ENCODE assay signal across 11 mouse cellular contexts in the genomic region with DNA sequence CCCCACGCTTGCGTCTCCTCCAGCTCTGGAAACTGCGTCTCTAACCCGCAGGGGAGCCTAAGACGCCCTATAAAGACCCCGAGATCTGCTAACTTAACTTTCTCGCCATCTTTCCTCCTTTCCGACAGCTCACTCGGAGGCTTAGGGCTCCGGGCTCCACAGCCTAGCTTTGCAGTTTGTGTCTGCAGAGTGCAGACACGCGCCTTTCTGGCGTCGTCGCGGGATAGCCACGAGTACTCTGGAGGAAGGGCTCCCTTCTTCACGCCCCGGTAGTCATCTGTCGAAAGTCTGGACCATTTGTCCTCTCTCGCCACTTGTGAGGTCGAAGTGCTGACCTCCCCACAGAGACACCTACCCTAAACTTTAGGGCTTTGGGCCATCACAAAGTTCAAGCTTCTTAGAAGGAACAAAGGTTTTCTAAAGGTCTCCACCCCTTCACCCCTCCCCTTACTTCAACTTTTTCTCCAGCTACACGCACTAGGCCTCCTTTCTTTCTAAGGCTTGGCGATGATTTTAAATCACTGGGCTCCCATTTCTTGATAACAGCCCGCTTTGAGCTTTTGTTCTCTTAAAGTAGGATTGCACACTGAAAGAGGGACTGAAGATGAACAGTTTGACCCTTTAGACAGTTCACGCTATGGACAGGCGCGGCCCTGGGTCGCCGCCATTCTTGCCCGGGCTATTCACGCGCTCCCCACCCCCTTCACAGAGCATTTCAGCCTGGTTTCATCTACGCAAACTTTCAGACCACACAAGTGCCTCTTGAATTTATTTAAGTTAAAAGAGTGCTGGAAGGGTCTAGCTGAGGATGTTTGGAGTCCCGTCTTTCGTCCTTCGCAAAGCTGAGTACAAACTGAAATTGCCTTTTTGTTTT. TPM values are rescaled to one million over a fixed set of nuclear protein-coding genes. Genes with fewer than 3 reads are reported as not detected.
DNase-seq lines count a peak whose midpoint lies in the region; ATAC-seq and TF ChIP-seq lines count a peak whose summit lies in the region.
"Had no signal": no experiment of that assay in that cellular context is flagged by ENCODE, and none has a peak within 500 bp of the region (broad histone marks: within the 10 kb centered on the region; RNA-seq: fewer than 3 reads in every experiment).

No protein-coding gene starts in this region.

- H3K27me3 ChIP-seq in spleen, adult 2 months (ENCODE audit: control insufficient read depth, insufficient read depth, low read length) = peaks cover 47% of the 10 kb centered on the region
- peaks cover 33% of the 10 kb centered on the region for H3K27me3 ChIP-seq in hindbrain, embryonic 16.5 days (replicated peaks; ENCODE audit: control insufficient read depth, insufficient read depth, low read length)
- H3K27me3 ChIP-seq in neural tube, embryonic 15.5 days (replicated peaks) = peaks cover 83% of the 10 kb centered on the region

- H3K27ac ChIP-seq in spleen, adult 2 months (ENCODE audit: insufficient read depth, low read length) = no peak overlapping the region
- no peak overlapping the region for H3K27ac ChIP-seq in hindbrain, embryonic 16.5 days (ENCODE audit: low read depth, low read length)
- H3K27ac ChIP-seq in neural tube, embryonic 15.5 days (replicated peaks) = no peak overlapping the region

- 10% methylated on average over 37 of the region's 37 CpGs for WGBS in spleen, adult 2 months
- WGBS in hindbrain, embryonic 16.5 days = 5% methylated on average over 37 of the region's 37 CpGs
- 3% methylated on average over 37 of the region's 37 CpGs for WGBS in neural tube, embryonic 15.5 days

- peaks cover 19% of the 10 kb centered on the region for H3K4me1 ChIP-seq in spleen, adult 2 months (ENCODE audit: control insufficient read depth, insufficient read depth, insufficient read length)
- H3K4me1 ChIP-seq in hindbrain, embryonic 16.5 days (ENCODE audit: control insufficient read depth, insufficient read depth, low read depth, low read length) = peaks cover 21% of the 10 kb centered on the region
- H3K4me1 ChIP-seq in neural tube, embryonic 15.5 days = peaks cover 39% of the 10 kb centered on the region

- H3K9ac ChIP-seq in hindbrain, embryonic 16.5 days (ENCODE audit: low read depth, low read length) = no peak overlapping the region
- H3K9ac ChIP-seq in neural tube, embryonic 15.5 days (replicated peaks) = no peak overlapping the region

- TF ChIP-seq POLR2A in spleen, adult 2 months (IDR thresholded peaks at IDR 0.05; ENCODE audit: low read depth, low read length) = no peak

- H3K36me3 ChIP-seq in spleen, adult 2 months (ENCODE audit: control insufficient read depth, insufficient read depth, low read length) = no peaks in the 10 kb centered on the region
- H3K36me3 ChIP-seq in hindbrain, embryonic 16.5 days (ENCODE audit: control insufficient read depth, insufficient read depth, low read length) = no peaks in the 10 kb centered on the region
- no peaks in the 10 kb centered on the region for H3K36me3 ChIP-seq in neural tube, embryonic 15.5 days

- DNase-seq in heart, adult 11 months = peak; percentile 66
- DNase-seq in heart, adult 9 months (ENCODE audit: low spot score in 2 of 2) = no peak
- DNase-seq in spleen, adult 2 months (ENCODE audit: low read depth in 1 of 2, low spot score in 2 of 2) = no peak
- no peak for DNase-seq in spleen, postnatal 4 days (ENCODE audit: low spot score in 2 of 2)
- DNase-seq in lung, postnatal 4 days = no peak
- DNase-seq in frontal cortex, postnatal 14 days (ENCODE audit: low spot score in 2 of 2) = no peak
- DNase-seq: adrenal gland, postnatal 25 days; layer of hippocampus, postnatal 36 days; spleen, adult 18-20 months had no signal

- no peak for TF ChIP-seq CTCF in spleen, adult 2 months (IDR thresholded peaks at IDR 0.05; ENCODE audit: extremely low read depth, insufficient read depth, insufficient read length, insufficient replicate concordance)

- ATAC-seq in hindbrain, embryonic 16.5 days = no peak
- ATAC-seq in neural tube, embryonic 15.5 days (ENCODE audit: low FRiP score) = no peak

- peak overlapping the region; percentile 31; the same call in 1 of the 2 replicates for H3K4me3 ChIP-seq in spleen, adult 2 months (ENCODE audit: extremely low read depth, insufficient read depth, insufficient read length)
- H3K4me3 ChIP-seq in hindbrain, embryonic 16.5 days (ENCODE audit: low read length) = no peak overlapping the region
- no peak overlapping the region for H3K4me3 ChIP-seq in neural tube, embryonic 15.5 days (replicated peaks)

- H3K9me3 ChIP-seq in hindbrain, embryonic 16.5 days (ENCODE audit: control insufficient read depth, low read length) = no peaks in the 10 kb centered on the region
- no peaks in the 10 kb centered on the region for H3K9me3 ChIP-seq in neural tube, embryonic 15.5 days (replicated peaks)

- H3K4me2 ChIP-seq in hindbrain, embryonic 16.5 days (ENCODE audit: low read length) = 0 out of 2 replicates have a peak overlapping the region, but pooled peaks have one; percentile 22
- peak overlapping the region; percentile 5; the same call in 1 of the 2 replicates for H3K4me2 ChIP-seq in neural tube, embryonic 15.5 days

RNA-seq across cellular contexts. Expression of a gene that starts 4.4 kb away (rescaled TPM):
- polyA plus RNA-seq in spleen, adult 2 months (2012; rRNA removed) = not detected in 2 replicates
- 2.4 and 3.4 TPM in 2 replicates for polyA plus RNA-seq in hindbrain, embryonic 16.5 days (2015; fragmentation: Nextera tagmentation; extraction: Ambion mirVana)
- 1.8 and 2.8 TPM in 2 replicates for polyA plus RNA-seq in neural tube, embryonic 15.5 days (2015; fragmentation: Nextera tagmentation; extraction: Ambion mirVana)
